Mouse (Mus musculus): ENCODE data around the gene Lsm14a.

DNA sequence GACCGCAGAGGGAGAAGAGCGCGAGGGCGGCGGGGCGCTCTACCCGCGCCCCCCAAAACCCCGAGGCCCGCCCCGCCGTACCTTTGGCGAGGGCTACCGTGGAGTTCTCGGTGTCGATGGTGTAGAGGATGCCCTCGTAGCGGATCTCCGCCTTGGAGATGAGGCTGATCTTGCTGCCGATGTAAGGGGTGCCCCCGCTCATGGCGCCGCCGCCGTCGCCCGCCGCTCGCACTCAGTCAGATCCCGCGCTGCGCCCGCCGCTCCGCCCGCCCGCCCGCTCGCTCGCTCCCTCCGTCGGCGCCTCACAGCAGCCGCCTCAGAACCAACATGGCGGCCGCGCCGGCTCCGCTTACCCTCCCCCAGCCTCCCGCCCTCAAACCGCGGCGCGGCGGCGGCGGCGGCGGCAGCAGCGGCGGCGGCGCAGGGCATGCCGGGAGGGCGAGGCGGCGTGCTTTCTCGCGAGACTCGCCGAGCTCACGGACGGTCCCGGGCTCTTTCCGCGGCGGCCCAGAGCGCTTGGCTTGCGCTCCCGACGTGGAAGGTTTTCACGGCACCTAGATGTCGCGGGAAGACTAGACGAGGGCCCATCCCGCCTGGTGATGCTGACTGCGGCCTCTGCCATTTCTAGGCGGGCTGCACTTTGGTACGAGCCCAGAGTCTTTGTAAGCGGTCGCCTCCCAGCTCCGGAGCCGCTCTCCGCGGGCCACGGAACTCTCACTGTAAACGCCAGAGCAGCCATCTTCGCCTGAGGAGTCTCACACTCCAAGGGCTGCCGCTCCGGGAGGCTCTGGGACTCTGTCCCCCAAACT lies 3.6 kb downstream of the Lsm14a start:
- TF ChIP-seq CEBPB (IDR thresholded peaks at IDR 0.05; ENCODE audit: insufficient read depth, poor library complexity, severe bottlenecking) (no peak), TCF12 (IDR thresholded peaks at IDR 0.05; ENCODE audit: insufficient read depth, poor library complexity, severe bottlenecking) (no peak), POLR2A (IDR thresholded peaks at IDR 0.05; ENCODE audit: insufficient read length, low read depth) (peak; percentile 90), MYOD1 (IDR thresholded peaks at IDR 0.05; ENCODE audit: control insufficient read depth in 1 of 3, insufficient read length in 2 of 3, low read depth in 2 of 3) (peak in 1 of 3 experiments; percentile 25), USF1 (IDR thresholded peaks at IDR 0.05; ENCODE audit: low read depth) (no peak), MYOG (IDR thresholded peaks at IDR 0.05; ENCODE audit: control insufficient read depth in 1 of 3, insufficient read depth in 1 of 3, insufficient read length in 2 of 3, low read depth in 2 of 3) (peak in 1 of 3 experiments; percentile 33), POLR2AphosphoS2 (IDR thresholded peaks at IDR 0.05; ENCODE audit: insufficient read length, low read depth) (peak; percentile 94), MAX (IDR thresholded peaks at IDR 0.05; ENCODE audit: low read depth) (no peak)

Measured in myocyte (in vitro differentiated cells).